In genomic region chr5:149429541-149429940, GRCm38 (mm10) we compare ENCODE assay signal across 17 mouse cellular contexts. TPM values are rescaled to one million over a fixed set of nuclear protein-coding genes. Genes with fewer than 3 reads are reported as not detected.
DNase-seq lines count a peak whose midpoint lies in the region; ATAC-seq and TF ChIP-seq lines count a peak whose summit lies in the region.
"Had no signal": no experiment of that assay in that cellular context is flagged by ENCODE, and none has a peak within 500 bp of the region (broad histone marks: within the 10 kb centered on the region; RNA-seq: fewer than 3 reads in every experiment).

No protein-coding gene starts in this region.

- TF ChIP-seq CTCF in thymus, adult 2 months (IDR thresholded peaks at IDR 0.05; ENCODE audit: borderline replicate concordance, control insufficient read depth, extremely low read depth, insufficient read depth, low read length, poor library complexity) = no peak
- TF ChIP-seq CTCF in lung, adult 2 months (IDR thresholded peaks at IDR 0.05; ENCODE audit: insufficient read depth, low read length) = no peak

- H3K9ac ChIP-seq in hindbrain, embryonic 14.5 days = no peak overlapping the region
- no peak overlapping the region for H3K9ac ChIP-seq in forebrain, embryonic 16.5 days (replicated peaks; ENCODE audit: low read depth, low read length)
- H3K9ac ChIP-seq: hindbrain, embryonic 15.5 days; intestine, embryonic 15.5 days; liver, embryonic 14.5 days had no signal

- WGBS in hindbrain, embryonic 10.5 days = 89% methylated on average over 4 of the region's 4 CpGs
- WGBS in hindbrain, embryonic 14.5 days = 81% methylated on average over 4 of the region's 4 CpGs
- WGBS in thymus, adult 2 months = 83% methylated on average over 4 of the region's 4 CpGs
- WGBS in forebrain, embryonic 16.5 days = 45% methylated on average over 4 of the region's 4 CpGs
- WGBS in lung, adult 2 months = 66% methylated on average over 4 of the region's 4 CpGs

- H3K4me2 ChIP-seq in hindbrain, embryonic 14.5 days (replicated peaks) = no peak overlapping the region
- no peak overlapping the region for H3K4me2 ChIP-seq in forebrain, embryonic 16.5 days (ENCODE audit: low read length)
- H3K4me2 ChIP-seq: hindbrain, embryonic 15.5 days; intestine, embryonic 15.5 days had no signal

- H3K27ac ChIP-seq in hindbrain, embryonic 10.5 days = peak overlapping the region; percentile 85
- H3K27ac ChIP-seq in hindbrain, embryonic 14.5 days = no peak overlapping the region
- peak overlapping the region; percentile 100 for H3K27ac ChIP-seq in thymus, adult 2 months (ENCODE audit: control insufficient read depth, insufficient read depth, low read length)
- peak overlapping the region; percentile 17; the same call in 1 of the 2 replicates for H3K27ac ChIP-seq in forebrain, embryonic 16.5 days (ENCODE audit: low read length)
- H3K27ac ChIP-seq: left cerebral cortex, adult 2 months; liver, embryonic 14.5 days had no signal

- no peaks in the 10 kb centered on the region for H3K9me3 ChIP-seq in hindbrain, embryonic 10.5 days
- no peaks in the 10 kb centered on the region for H3K9me3 ChIP-seq in hindbrain, embryonic 14.5 days (ENCODE audit: control insufficient read depth, low read length)
- H3K9me3 ChIP-seq in forebrain, embryonic 16.5 days (ENCODE audit: control insufficient read depth, low read length) = no peaks in the 10 kb centered on the region
- H3K9me3 ChIP-seq: hindbrain, embryonic 15.5 days; intestine, embryonic 15.5 days had no signal

- no peak for TF ChIP-seq POLR2A in thymus, adult 2 months (IDR thresholded peaks at IDR 0.05; ENCODE audit: control insufficient read depth, extremely low read depth, insufficient read depth, low read length, poor library complexity)
- TF ChIP-seq POLR2A in lung, adult 2 months (IDR thresholded peaks at IDR 0.05; ENCODE audit: borderline replicate concordance, extremely low read depth, low read depth, low read length) = no peak

- H3K4me3 ChIP-seq in hindbrain, embryonic 10.5 days = no peak overlapping the region
- no peak overlapping the region for H3K4me3 ChIP-seq in hindbrain, embryonic 14.5 days (replicated peaks; ENCODE audit: low read length)
- no peak overlapping the region for H3K4me3 ChIP-seq in thymus, adult 2 months (ENCODE audit: control insufficient read depth, insufficient read depth, low read length)
- H3K4me3 ChIP-seq in forebrain, embryonic 16.5 days (replicated peaks; ENCODE audit: low read length) = no peak overlapping the region
- H3K4me3 ChIP-seq in lung, adult 2 months (replicated peaks; ENCODE audit: extremely low read depth, low read depth, low read length) = no peak overlapping the region
- H3K4me3 ChIP-seq: hindbrain, embryonic 15.5 days; intestine, embryonic 15.5 days; left cerebral cortex, adult 2 months had no signal

- peaks cover 26% of the 10 kb centered on the region for H3K4me1 ChIP-seq in hindbrain, embryonic 10.5 days (replicated peaks)
- H3K4me1 ChIP-seq in hindbrain, embryonic 14.5 days (replicated peaks; ENCODE audit: control insufficient read depth, insufficient read depth, low read length) = peaks cover 16% of the 10 kb centered on the region
- peaks cover 40% of the 10 kb centered on the region for H3K4me1 ChIP-seq in thymus, adult 2 months (replicated peaks; ENCODE audit: control insufficient read depth, insufficient read depth, low read length)
- peaks cover 22% of the 10 kb centered on the region for H3K4me1 ChIP-seq in forebrain, embryonic 16.5 days (replicated peaks; ENCODE audit: control insufficient read depth, insufficient read depth, low read length)
- H3K4me1 ChIP-seq in lung, adult 2 months (ENCODE audit: control insufficient read depth, insufficient read depth, low read length) = peaks cover 5% of the 10 kb centered on the region

- DNase-seq in hindbrain, embryonic 10.5 days (ENCODE audit: low spot score) = no peak
- DNase-seq in hindbrain, embryonic 14.5 days (ENCODE audit: low spot score) = no peak
- no peak for DNase-seq in thymus, adult 2 months
- no peak for DNase-seq in thymus, adult 18-20 months
- no peak for DNase-seq in layer of hippocampus, postnatal 14 days (ENCODE audit: low spot score in 2 of 2)
- no peak for DNase-seq in lung, adult 2 months

- no peaks in the 10 kb centered on the region for H3K27me3 ChIP-seq in hindbrain, embryonic 10.5 days (ENCODE audit: insufficient read depth, poor library complexity, severe bottlenecking)
- H3K27me3 ChIP-seq in hindbrain, embryonic 14.5 days (ENCODE audit: control insufficient read depth, insufficient read depth, low read length) = no peaks in the 10 kb centered on the region
- H3K27me3 ChIP-seq in thymus, adult 2 months (ENCODE audit: control insufficient read depth, insufficient read depth, low read length) = no peaks in the 10 kb centered on the region
- no peaks in the 10 kb centered on the region for H3K27me3 ChIP-seq in forebrain, embryonic 16.5 days (replicated peaks; ENCODE audit: control insufficient read depth, insufficient read depth, low read length)
- H3K27me3 ChIP-seq: CH12.LX; hindbrain, embryonic 15.5 days; intestine, embryonic 15.5 days had no signal

- no peak for ATAC-seq in hindbrain, embryonic 14.5 days (ENCODE audit: low FRiP score)
- ATAC-seq in forebrain, embryonic 16.5 days = 0 out of 2 replicates have a peak, but pooled peaks have one; percentile 8

- H3K36me3 ChIP-seq in hindbrain, embryonic 10.5 days = no peaks in the 10 kb centered on the region
- no peaks in the 10 kb centered on the region for H3K36me3 ChIP-seq in hindbrain, embryonic 14.5 days (replicated peaks; ENCODE audit: control insufficient read depth, insufficient read depth)
- no peaks in the 10 kb centered on the region for H3K36me3 ChIP-seq in thymus, adult 2 months (ENCODE audit: control insufficient read depth, insufficient read depth, low read length)
- H3K36me3 ChIP-seq in forebrain, embryonic 16.5 days (ENCODE audit: control insufficient read depth, insufficient read depth) = no peaks in the 10 kb centered on the region
- H3K36me3 ChIP-seq: hindbrain, embryonic 15.5 days; intestine, embryonic 15.5 days had no signal

RNA-seq across cellular contexts. Expression of gene Tex26, which starts 9.9 kb away (rescaled TPM):
- polyA plus RNA-seq in hindbrain, embryonic 10.5 days (2016; fragmentation: Nextera tagmentation; extraction: Ambion mirVana) = 1.1 and 2.9 TPM in 2 replicates
- polyA plus RNA-seq in hindbrain, embryonic 14.5 days (2014; fragmentation: Nextera tagmentation; extraction: Ambion mirVana) = 1.1 and 1.2 TPM in 2 replicates
- polyA plus RNA-seq in thymus, adult 2 months (2012; rRNA removed) = 0.18 and 0.38 TPM in 2 replicates
- 1.1 and 1.3 TPM in 2 replicates for polyA plus RNA-seq in forebrain, embryonic 16.5 days (2015; fragmentation: Nextera tagmentation; extraction: Ambion mirVana)
- total RNA-seq in layer of hippocampus, postnatal 14 days (2021) = under 1 TPM in 1 of 2 experiments, not detected in 1; 0.36 TPM
- 0.91 and 1.5 TPM in 2 replicates for polyA plus RNA-seq in lung, adult 2 months (2012; rRNA removed)
- total RNA-seq: adrenal gland, postnatal 25 days; CH12.LX; gastrocnemius, postnatal 25 days; heart, adult 8-10 months; heart, postnatal 10 days; megakaryocyte progenitor cell, adult 5-6 weeks had no signal

RNA-seq across cellular contexts. Expression of gene Medag, which starts 18.0 kb away (rescaled TPM):
- 0.37 and 0.61 TPM in 2 replicates for polyA plus RNA-seq in hindbrain, embryonic 10.5 days (2016; fragmentation: Nextera tagmentation; extraction: Ambion mirVana)
- polyA plus RNA-seq in hindbrain, embryonic 14.5 days (2014; fragmentation: Nextera tagmentation; extraction: Ambion mirVana) = 2.5 and 4.0 TPM in 2 replicates
- polyA plus RNA-seq in thymus, adult 2 months (2012; rRNA removed) = 2.8 and 2.9 TPM in 2 replicates
- 1.3 and 1.7 TPM in 2 replicates for polyA plus RNA-seq in forebrain, embryonic 16.5 days (2015; fragmentation: Nextera tagmentation; extraction: Ambion mirVana)
- total RNA-seq in layer of hippocampus, postnatal 14 days (2021) = 1 to 10 TPM; 1.6 to 1.7 TPM
- polyA plus RNA-seq in lung, adult 2 months (2012; rRNA removed) = 5.2 and 7.1 TPM in 2 replicates
- total RNA-seq: CH12.LX had no signal
